In genomic region chr11:97818571-97818970, GRCm38 (mm10) we compare ENCODE assay signal across 7 mouse cellular contexts. TPM values are rescaled to one million over a fixed set of nuclear protein-coding genes. Genes with fewer than 3 reads are reported as not detected.
DNase-seq lines count a peak whose midpoint lies in the region; ATAC-seq and TF ChIP-seq lines count a peak whose summit lies in the region.

No protein-coding gene starts in this region.

- TF ChIP-seq CTCF in liver, postnatal 0 days (IDR thresholded peaks at IDR 0.05; ENCODE audit: low read depth) = no peak

- no peak for ATAC-seq in embryonic facial prominence, embryonic 11.5 days (replicated peaks; ENCODE audit: insufficient number of reproducible peaks, low FRiP score, low TSS enrichment, low read depth)
- ATAC-seq in hindbrain, embryonic 13.5 days (ENCODE audit: low FRiP score) = peak; percentile 78
- no peak for ATAC-seq in liver, postnatal 0 days
- ATAC-seq in stomach, embryonic 15.5 days (ENCODE audit: insufficient read depth, low FRiP score, low read depth) = peak; percentile 44; the same call in 1 of the 2 replicates

- 7% methylated on average over 4 of the region's 4 CpGs for WGBS in embryonic facial prominence, embryonic 11.5 days
- WGBS in hindbrain, embryonic 13.5 days = 13% methylated on average over 4 of the region's 4 CpGs
- WGBS in liver, postnatal 0 days (ENCODE audit: insufficient replicate concordance) = 22% methylated on average over 4 of the region's 4 CpGs
- WGBS in stomach, embryonic 15.5 days = 13% methylated on average over 4 of the region's 4 CpGs

- H3K4me3 ChIP-seq in embryonic facial prominence, embryonic 11.5 days (ENCODE audit: low read depth, low read length) = no peak overlapping the region
- no peak overlapping the region for H3K4me3 ChIP-seq in hindbrain, embryonic 13.5 days
- no peak overlapping the region for H3K4me3 ChIP-seq in liver, postnatal 0 days (ENCODE audit: low read depth, low read length)
- H3K4me3 ChIP-seq in stomach, embryonic 15.5 days (replicated peaks) = no peak overlapping the region

- no peak for TF ChIP-seq EP300 in liver, postnatal 0 days (IDR thresholded peaks at IDR 0.05; ENCODE audit: low read depth)

- H3K4me2 ChIP-seq in embryonic facial prominence, embryonic 11.5 days (ENCODE audit: low read depth, low read length) = no peak overlapping the region
- H3K4me2 ChIP-seq in hindbrain, embryonic 13.5 days = no peak overlapping the region; the same call in 1 of the 2 replicates
- no peak overlapping the region for H3K4me2 ChIP-seq in liver, postnatal 0 days (ENCODE audit: low read depth, low read length)
- H3K4me2 ChIP-seq in stomach, embryonic 15.5 days = no peak overlapping the region

- DNase-seq in layer of hippocampus, adult 9-11 months = peak; percentile 68
- DNase-seq in layer of hippocampus, adult 8-10 months (ENCODE audit: low spot score in 2 of 2) = no peak
- peak; percentile 64 for DNase-seq in embryonic facial prominence, embryonic 11.5 days (ENCODE audit: low spot score)
- DNase-seq in liver, postnatal 0 days = peak; percentile 55
- DNase-seq in layer of hippocampus, adult 9-10 months (ENCODE audit: low spot score) = no peak

- no peaks in the 10 kb centered on the region for H3K27me3 ChIP-seq in embryonic facial prominence, embryonic 11.5 days (ENCODE audit: control insufficient read depth, insufficient read depth, low read length)
- H3K27me3 ChIP-seq in hindbrain, embryonic 13.5 days = no peaks in the 10 kb centered on the region
- H3K27me3 ChIP-seq in liver, postnatal 0 days (ENCODE audit: insufficient read depth, low read length) = no peaks in the 10 kb centered on the region
- H3K27me3 ChIP-seq in stomach, embryonic 15.5 days (replicated peaks) = no peaks in the 10 kb centered on the region

- peak overlapping the region; percentile 48 for H3K9ac ChIP-seq in embryonic facial prominence, embryonic 11.5 days (replicated peaks; ENCODE audit: low read length)
- peak overlapping the region; percentile 61 for H3K9ac ChIP-seq in hindbrain, embryonic 13.5 days
- H3K9ac ChIP-seq in liver, postnatal 0 days (replicated peaks) = no peak overlapping the region
- no peak overlapping the region for H3K9ac ChIP-seq in stomach, embryonic 15.5 days

- peak overlapping the region; percentile 65 for H3K27ac ChIP-seq in embryonic facial prominence, embryonic 11.5 days (replicated peaks; ENCODE audit: low read depth, low read length)
- H3K27ac ChIP-seq in hindbrain, embryonic 13.5 days = peak overlapping the region; percentile 89
- H3K27ac ChIP-seq in liver, postnatal 0 days (ENCODE audit: low read depth) = peak overlapping the region; percentile 53; the same call in 1 of the 2 replicates
- H3K27ac ChIP-seq in stomach, embryonic 15.5 days = peak overlapping the region; percentile 65; the same call in 1 of the 2 replicates

- no peaks in the 10 kb centered on the region for H3K9me3 ChIP-seq in embryonic facial prominence, embryonic 11.5 days (replicated peaks; ENCODE audit: control insufficient read depth, low read length)
- no peaks in the 10 kb centered on the region for H3K9me3 ChIP-seq in hindbrain, embryonic 13.5 days
- H3K9me3 ChIP-seq in liver, postnatal 0 days (ENCODE audit: low read length) = no peaks in the 10 kb centered on the region
- no peaks in the 10 kb centered on the region for H3K9me3 ChIP-seq in stomach, embryonic 15.5 days

- peaks cover 22% of the 10 kb centered on the region for H3K4me1 ChIP-seq in embryonic facial prominence, embryonic 11.5 days (ENCODE audit: control insufficient read depth, insufficient read depth, low read length)
- peaks cover 62% of the 10 kb centered on the region for H3K4me1 ChIP-seq in hindbrain, embryonic 13.5 days (replicated peaks)
- H3K4me1 ChIP-seq in liver, postnatal 0 days (ENCODE audit: insufficient read depth) = peaks cover 74% of the 10 kb centered on the region
- peaks cover 57% of the 10 kb centered on the region for H3K4me1 ChIP-seq in stomach, embryonic 15.5 days

- no peaks in the 10 kb centered on the region; the same call in 1 of the 2 replicates for H3K36me3 ChIP-seq in embryonic facial prominence, embryonic 11.5 days (replicated peaks; ENCODE audit: control insufficient read depth, insufficient read depth, low read depth, low read length)
- H3K36me3 ChIP-seq in hindbrain, embryonic 13.5 days = peaks cover 75% of the 10 kb centered on the region
- H3K36me3 ChIP-seq in liver, postnatal 0 days (replicated peaks; ENCODE audit: insufficient read depth, low read length) = peaks cover 24% of the 10 kb centered on the region
- H3K36me3 ChIP-seq in stomach, embryonic 15.5 days = peaks cover 35% of the 10 kb centered on the region

RNA-seq across cellular contexts. Expression of gene Lasp1, which starts 19.8 kb away (rescaled TPM):
- total RNA-seq in layer of hippocampus, adult 8-10 months (2022) = 100 to 1,000 TPM; 102 to 109 (median 104) TPM
- 62.6 and 67.8 TPM in 2 replicates for polyA plus RNA-seq in embryonic facial prominence, embryonic 11.5 days (2014; fragmentation: Nextera tagmentation; extraction: Ambion mirVana)
- polyA plus RNA-seq in hindbrain, embryonic 13.5 days (2015; fragmentation: Nextera tagmentation; extraction: Ambion mirVana) = 131 and 137 TPM in 2 replicates
- 30.0 and 32.2 TPM in 2 replicates for polyA plus RNA-seq in liver, postnatal 0 days (2015; fragmentation: Nextera tagmentation; extraction: Ambion mirVana)
- polyA plus RNA-seq in stomach, embryonic 15.5 days (2015; fragmentation: Nextera tagmentation; extraction: Ambion mirVana) = 112 and 122 TPM in 2 replicates

RNA-seq across cellular contexts. Expression of gene B230217C12Rik, which starts 22.0 kb away (rescaled TPM):
- 10 to 100 TPM; 58.6 to 70.2 (median 68.1) TPM for total RNA-seq in layer of hippocampus, adult 8-10 months (2022)
- 15.4 and 20.0 TPM in 2 replicates for polyA plus RNA-seq in embryonic facial prominence, embryonic 11.5 days (2014; fragmentation: Nextera tagmentation; extraction: Ambion mirVana)
- polyA plus RNA-seq in hindbrain, embryonic 13.5 days (2015; fragmentation: Nextera tagmentation; extraction: Ambion mirVana) = 28.9 and 29.2 TPM in 2 replicates
- polyA plus RNA-seq in liver, postnatal 0 days (2015; fragmentation: Nextera tagmentation; extraction: Ambion mirVana) = 0.25 and 0.28 TPM in 2 replicates
- 4.0 and 5.7 TPM in 2 replicates for polyA plus RNA-seq in stomach, embryonic 15.5 days (2015; fragmentation: Nextera tagmentation; extraction: Ambion mirVana)

RNA-seq across cellular contexts. Expression of gene Rpl23, which starts 36.3 kb away (rescaled TPM):
- total RNA-seq in layer of hippocampus, adult 8-10 months (2022) = 100 to 1,000 TPM; 304 to 481 (median 389) TPM
- 524 and 537 TPM in 2 replicates for polyA plus RNA-seq in embryonic facial prominence, embryonic 11.5 days (2014; fragmentation: Nextera tagmentation; extraction: Ambion mirVana)
- polyA plus RNA-seq in hindbrain, embryonic 13.5 days (2015; fragmentation: Nextera tagmentation; extraction: Ambion mirVana) = 369 and 380 TPM in 2 replicates
- polyA plus RNA-seq in liver, postnatal 0 days (2015; fragmentation: Nextera tagmentation; extraction: Ambion mirVana) = 409 and 433 TPM in 2 replicates
- polyA plus RNA-seq in stomach, embryonic 15.5 days (2015; fragmentation: Nextera tagmentation; extraction: Ambion mirVana) = 502 and 526 TPM in 2 replicates

RNA-seq across cellular contexts. Expression of gene 1700001P01Rik, which starts 42.9 kb away (rescaled TPM):
- 1 to 10 TPM in 1 of 4 experiments, under 1 TPM in 2, not detected in 1; 0.93 to 1.4 (median 0.98) TPM for total RNA-seq in layer of hippocampus, adult 8-10 months (2022)
- polyA plus RNA-seq in embryonic facial prominence, embryonic 11.5 days (2014; fragmentation: Nextera tagmentation; extraction: Ambion mirVana) = not detected in 2 replicates
- polyA plus RNA-seq in hindbrain, embryonic 13.5 days (2015; fragmentation: Nextera tagmentation; extraction: Ambion mirVana) = 0.68 and 0.79 TPM in 2 replicates
- not detected in 2 replicates for polyA plus RNA-seq in liver, postnatal 0 days (2015; fragmentation: Nextera tagmentation; extraction: Ambion mirVana)
- 0.37 and 0.60 TPM in 2 replicates for polyA plus RNA-seq in stomach, embryonic 15.5 days (2015; fragmentation: Nextera tagmentation; extraction: Ambion mirVana)

RNA-seq across cellular contexts. Expression of gene Cwc25, which starts 52.2 kb away (rescaled TPM):
- 10 to 100 TPM; 18.6 to 22.2 (median 20.6) TPM for total RNA-seq in layer of hippocampus, adult 8-10 months (2022)
- polyA plus RNA-seq in embryonic facial prominence, embryonic 11.5 days (2014; fragmentation: Nextera tagmentation; extraction: Ambion mirVana) = 12.9 and 13.1 TPM in 2 replicates
- 17.6 and 18.3 TPM in 2 replicates for polyA plus RNA-seq in hindbrain, embryonic 13.5 days (2015; fragmentation: Nextera tagmentation; extraction: Ambion mirVana)
- 5.5 and 5.8 TPM in 2 replicates for polyA plus RNA-seq in liver, postnatal 0 days (2015; fragmentation: Nextera tagmentation; extraction: Ambion mirVana)
- 14.8 and 16.8 TPM in 2 replicates for polyA plus RNA-seq in stomach, embryonic 15.5 days (2015; fragmentation: Nextera tagmentation; extraction: Ambion mirVana)

Comparison
In these comparisons a context has a peak if more than half of its experiments do, and no peak if none do; other contexts are left out.
1. DNase-seq: peak in layer of hippocampus, adult 9-11 months (single experiment), embryonic facial prominence, embryonic 11.5 days (single experiment) and liver, postnatal 0 days (single experiment); none in layer of hippocampus, adult 8-10 months (0 of 2) and layer of hippocampus, adult 9-10 months (single experiment).
2. ATAC-seq: peak in hindbrain, embryonic 13.5 days (single experiment) and stomach, embryonic 15.5 days (single experiment); none in embryonic facial prominence, embryonic 11.5 days (single experiment) and liver, postnatal 0 days (single experiment).
3. H3K9ac ChIP-seq: peak in embryonic facial prominence, embryonic 11.5 days (single experiment) and hindbrain, embryonic 13.5 days (single experiment); none in liver, postnatal 0 days (single experiment) and stomach, embryonic 15.5 days (single experiment).
4. Peak in every context shown above with its lines, with median percentiles within 50 percentile points of each other: H3K27ac ChIP-seq.